Mouse (Mus musculus) liver, embryonic 14.5 days (tissue): Measurements from ENCODE around the gene Dok3.

Source experiments
- CTCF ChIP-seq: IDR thresholded peaks from 2 replicates; pipeline ENCODE4 v1.5.1; 2016; ENCODE audit warnings: antibody characterized with exemption, low read depth, control low read depth
- EP300 ChIP-seq: IDR thresholded peaks from 2 replicates; pipeline ENCODE4 v1.6.1; 2016; ENCODE audit warnings: antibody characterized with exemption, low read depth

DNA sequence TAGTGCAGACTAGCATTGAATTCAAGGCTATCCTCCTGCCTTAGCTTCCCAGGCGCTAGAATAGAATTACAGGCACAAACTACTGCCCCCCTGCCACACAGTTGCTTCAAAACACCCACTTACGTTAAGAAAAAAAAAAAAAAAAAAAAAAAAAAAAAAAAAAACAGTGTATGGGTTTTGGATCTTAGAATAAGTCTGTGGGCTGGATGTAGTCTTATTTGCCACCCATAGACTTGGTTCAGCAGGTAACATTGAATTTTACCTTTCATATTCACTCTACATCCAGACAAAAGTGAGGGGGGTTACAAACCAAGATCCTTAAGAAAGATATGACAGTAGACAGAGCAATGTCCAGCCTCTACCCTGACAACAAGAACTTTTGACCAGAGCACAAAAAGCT is 38.9 kb upstream of the Dok3 start:
- TF ChIP-seq CTCF (no peak), EP300 (no peak)
